Mouse (Mus musculus) liver, embryonic 16.5 days (tissue): Measurements from ENCODE around the gene Gm10717. TPM values are rescaled to one million over a fixed set of nuclear protein-coding genes. Genes with fewer than 3 reads are reported as not detected.
"Not testable (repeated sequence)": the region's sequence is repeated elsewhere in the genome, so short reads cannot be mapped to it uniquely, and the experiment has no call there.

Experiments
- ATAC-seq: fragments of 200-750 bp; cut with Nextera tagmentation; 2 replicates; pipeline ENCODE4 v1.8.0; 2017; ENCODE audit warnings: low read depth, mild to moderate bottlenecking, moderate number of reproducible peaks, moderate library complexity
- H3K27ac ChIP-seq: fragments of 300-500 bp; sonication (generic); 2 replicates; pipeline ENCODE4 v1.5.1; 2014; ENCODE audit warnings: mild to moderate bottlenecking, low read length
- H3K27me3 ChIP-seq: fragments of 300-500 bp; sonication (generic); 2 replicates; pipeline ENCODE4 v1.6.1; 2014; ENCODE audit warnings: low read depth, low read length, mixed read lengths; ENCODE audit not compliant: control insufficient read depth, insufficient read depth
- H3K36me3 ChIP-seq: fragments of 300-500 bp; sonication (generic); 2 replicates; pipeline ENCODE4 v1.6.1; 2014; ENCODE audit warnings: mild to moderate bottlenecking; ENCODE audit not compliant: control insufficient read depth, insufficient read depth
- H3K4me1 ChIP-seq: fragments of 300-500 bp; sonication (generic); 2 replicates; pipeline ENCODE4 v1.6.1; 2014; ENCODE audit warnings: low read depth, low read length, mixed read lengths; ENCODE audit not compliant: control insufficient read depth
- H3K4me2 ChIP-seq: fragments of 300-500 bp; sonication (generic); 2 replicates; pipeline ENCODE4 v1.6.1; 2014; ENCODE audit warnings: low read depth, low read length, mixed read lengths
- H3K4me3 ChIP-seq: fragments of 300-500 bp; sonication (generic); 2 replicates; pipeline ENCODE4 v1.5.1; 2014; ENCODE audit warnings: low read depth, mild to moderate bottlenecking, low read length
- H3K9ac ChIP-seq: fragments of 300-500 bp; sonication (generic); 2 replicates; pipeline ENCODE4 v1.6.1; 2014; ENCODE audit warnings: low read depth, low read length
- H3K9me3 ChIP-seq: fragments of 300-500 bp; sonication (generic); replicated peaks from 2 replicates; pipeline ENCODE4 v1.6.1; 2016; ENCODE audit warnings: low read length; ENCODE audit not compliant: control insufficient read depth
- WGBS: fragments of 180-500 bp; shearing (Covaris S2); extraction: QIAGEN DNeasy Blood & Tissue Kit; methylation state at CpG from one replicate; pipeline ENCODE4 v1.1.7; 2014; ENCODE audit not compliant: insufficient replicate concordance; 5-methylcytosine and 5-hydroxymethylcytosine counted together
- microRNA-seq: library from miRNA; unstranded; fragments of <30 nt; microRNA quantifications from one replicate; pipeline ENCODE4, GENCODE M21; 2016
- polyA plus RNA-seq: library from polyadenylated mRNA; unstranded; fragments of >200 nt; fragmentation: Nextera tagmentation; extraction: Ambion mirVana; gene quantifications from 2 replicates; pipeline ENCODE4 v1.2.1, GENCODE M21; 2015

Gm10717 gene
- polyA plus RNA-seq, 1 experiment from 2014 or later, result not detected

- H3K27me3 ChIP-seq, H3K4me1 ChIP-seq, H3K36me3 ChIP-seq, H3K4me3 ChIP-seq, H3K27ac ChIP-seq, ATAC-seq, H3K9me3 ChIP-seq, H3K4me2 ChIP-seq, H3K9ac ChIP-seq: not testable (repeated sequence)
- no CpG with 5 or more reads among the region's 8 CpGs for WGBS
Measured at GRCm38 (mm10) chr9:3034299-3034698, 9.1 kb downstream of the Gm10717 start, which contains the start of gene Gm17535. TSS of gene Gm17535 (plus strand) at chr9:3034599.

DNA sequence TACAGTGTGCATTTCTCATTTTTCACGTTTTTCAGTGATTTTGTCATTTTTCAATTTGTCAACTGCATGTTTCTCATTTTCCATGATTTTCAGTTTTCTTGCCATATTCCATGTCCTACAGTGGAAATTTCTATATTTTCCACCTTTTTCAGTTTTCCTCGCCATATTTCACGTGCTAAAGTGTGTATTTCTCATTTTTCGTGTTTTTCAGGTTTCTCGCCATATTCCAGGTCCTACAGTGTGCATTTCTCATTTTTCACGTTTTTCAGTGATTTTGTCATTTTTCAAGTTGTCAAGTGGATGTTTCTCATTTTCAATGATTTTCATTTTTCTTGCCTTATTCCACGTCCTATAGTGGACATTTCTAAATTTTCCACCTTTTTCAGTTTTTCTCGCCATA, 11.4 kb downstream of the Gm10717 start, which contains the start of gene Gm10715:
Gene Gm10715 (plus strand): TSS at position 301 of the 400 bp plus-strand sequence.
- not testable (repeated sequence) for H3K27me3 ChIP-seq, H3K4me1 ChIP-seq, H3K36me3 ChIP-seq, H3K27ac ChIP-seq, ATAC-seq, H3K9me3 ChIP-seq, H3K4me3 ChIP-seq, H3K9ac ChIP-seq, H3K4me2 ChIP-seq
- WGBS, result 60% methylated on average over 6 of the region's 8 CpGs

DNA sequence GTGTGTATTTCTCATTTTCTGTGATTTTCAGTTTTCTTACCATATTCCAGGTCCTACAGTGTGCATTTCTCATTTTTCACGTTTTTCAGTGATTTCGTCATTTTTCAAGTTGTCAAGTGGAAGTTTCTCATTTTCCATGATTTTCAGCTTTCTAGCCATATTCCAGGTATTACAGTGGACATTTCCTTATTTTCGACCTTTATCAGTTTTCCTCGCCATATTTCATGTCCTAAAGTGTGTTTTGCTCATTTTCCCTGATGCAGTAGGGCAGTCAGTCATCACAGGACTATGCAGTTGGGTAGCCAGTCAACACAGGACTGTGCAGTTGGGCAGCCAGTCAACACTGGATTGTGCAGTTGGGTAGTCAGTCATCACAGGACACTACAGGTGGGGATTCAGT, 12.9 kb downstream of the Gm10717 start:
- not testable (repeated sequence) for H3K36me3 ChIP-seq, H3K4me3 ChIP-seq, ATAC-seq, H3K27me3 ChIP-seq, H3K9me3 ChIP-seq, H3K4me2 ChIP-seq, H3K4me1 ChIP-seq, H3K9ac ChIP-seq, H3K27ac ChIP-seq
- 47% methylated on average over 4 of the region's 4 CpGs for WGBS

Small RNAs within 50 kb of the gene (microRNA-seq; reads per million reads assigned to microRNA genes)
- gene Mir101c, result not detected

Other genes with a start within 250 kb of the Gm10717 start
- gene Gm10722, start 24.5 kb upstream of the Gm10717 start, polyA plus RNA-seq, result not detected in 2 replicates
- gene Gm11168, start 22.1 kb upstream of the Gm10717 start, polyA plus RNA-seq, result not detected in 2 replicates
- not detected in 2 replicates for gene Gm10721, start 12.3 kb upstream of the Gm10717 start, polyA plus RNA-seq
- gene Gm10720, start 9.8 kb upstream of the Gm10717 start, polyA plus RNA-seq, result not detected in 2 replicates
- not detected in 2 replicates for gene Gm10719, start 8.0 kb upstream of the Gm10717 start, polyA plus RNA-seq
- not detected in 2 replicates for gene Gm10718, start 1.9 kb upstream of the Gm10717 start, polyA plus RNA-seq
- gene Gm17535, start 9.2 kb downstream of the Gm10717 start, polyA plus RNA-seq, result not detected in 2 replicates
- gene Gm10715, start 11.5 kb downstream of the Gm10717 start, polyA plus RNA-seq, result not detected in 2 replicates